Mouse (Mus musculus) MEL (cell line): ENCODE data around the gene Cd247.

Experiments
- CTCF ChIP-seq, 3 experiments: IDR thresholded peaks in 2 of 3; conservative IDR thresholded peaks in 1 of 3; 2 replicates each; pipeline ENCODE4 v1.5.1; 2011 to 2012; ENCODE audit warnings: low read length in 3 of 3, low read depth in 2 of 3, mild to moderate bottlenecking in 2 of 3, improper control_type of control experiment in 1 of 3, inconsistent platforms in 1 of 3, mixed read lengths in 1 of 3, moderate library complexity in 1 of 3; ENCODE audit not compliant: control insufficient read depth in 1 of 3, insufficient read depth in 1 of 3, poor library complexity in 1 of 3, severe bottlenecking in 1 of 3
- GATA1 ChIP-seq: IDR thresholded peaks from 2 replicates; pipeline ENCODE4 v1.6.1; 2011; ENCODE audit warnings: low read depth, low read length, improper control_type of control experiment
- MAFK ChIP-seq: IDR thresholded peaks from 2 replicates; pipeline ENCODE4 v1.6.1; 2011; ENCODE audit warnings: low read depth, mild to moderate bottlenecking, low read length, improper control_type of control experiment, borderline replicate concordance
- POLR2AphosphoS5 ChIP-seq: IDR thresholded peaks from 2 replicates; pipeline ENCODE4 v1.6.1; 2012; ENCODE audit warnings: low read depth, borderline replicate concordance, mild to moderate bottlenecking, inconsistent platforms, low read length, moderate library complexity, mixed read lengths
- SMC3 ChIP-seq: IDR thresholded peaks from 2 replicates; pipeline ENCODE4 v1.6.1; 2011; ENCODE audit warnings: low read depth, low read length, improper control_type of control experiment
- USF1 ChIP-seq: IDR thresholded peaks from 2 replicates; pipeline ENCODE4 v1.6.1; 2014; ENCODE audit warnings: low read depth, mild to moderate bottlenecking, inconsistent platforms, low read length, improper control_type of control experiment, moderate library complexity
- ZNF384 ChIP-seq: IDR thresholded peaks from 2 replicates; pipeline ENCODE4 v1.6.1; 2012; ENCODE audit warnings: low read depth, mild to moderate bottlenecking, inconsistent platforms, low read length, improper control_type of control experiment

DNA sequence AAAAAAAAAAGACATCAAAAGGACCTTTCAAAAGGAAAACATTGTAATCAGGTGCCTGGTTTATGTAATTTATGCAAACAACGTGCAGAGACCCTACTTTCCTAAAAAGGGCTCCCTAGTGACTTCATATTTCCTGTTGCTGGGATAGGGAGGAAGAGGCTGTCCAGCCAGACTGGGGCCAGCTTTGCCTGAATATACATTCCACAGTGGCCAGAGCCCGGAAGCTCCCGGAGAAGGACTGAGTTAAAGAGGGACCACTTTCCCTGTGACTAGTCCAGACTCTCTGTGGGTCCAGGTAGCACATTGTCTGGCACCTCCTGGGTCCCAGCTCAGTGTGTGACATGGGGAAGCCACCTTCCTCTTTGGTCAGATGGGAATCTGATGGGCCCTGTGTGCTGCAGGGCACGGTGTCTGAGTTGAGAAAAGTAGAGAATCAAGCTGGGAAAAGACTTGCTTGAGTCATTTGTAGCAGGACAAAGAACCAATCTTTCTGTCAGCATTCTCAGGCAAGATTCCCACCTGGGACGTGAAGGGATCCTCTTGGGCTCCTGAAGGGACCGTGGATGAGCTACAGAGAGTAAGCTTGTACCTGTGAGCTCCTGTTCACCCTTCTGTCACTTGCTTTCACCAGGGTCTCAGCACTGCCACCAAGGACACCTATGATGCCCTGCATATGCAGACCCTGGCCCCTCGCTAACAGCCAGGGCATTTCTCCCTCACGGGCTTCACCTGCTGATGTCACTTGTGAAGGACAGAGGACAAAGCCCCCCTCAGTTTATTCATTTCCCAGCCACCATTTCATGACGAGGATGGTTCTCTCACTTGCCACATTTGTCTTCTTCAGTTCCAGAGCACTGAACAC, 72.1 kb downstream of the Cd247 start:
- no peak for TF ChIP-seq SMC3
- no peak for TF ChIP-seq CTCF (IDR thresholded peaks at IDR 0.05 in 2 of 3, conservative IDR thresholded peaks at IDR 0.05 in 1 of 3; ENCODE audit: control insufficient read depth in 1 of 3, insufficient read depth in 1 of 3, low read depth in 2 of 3, low read length in 3 of 3, poor library complexity in 1 of 3, severe bottlenecking in 1 of 3)
- no peak for TF ChIP-seq POLR2AphosphoS5
- TF ChIP-seq GATA1, result no peak
- no peak for TF ChIP-seq MAFK
- TF ChIP-seq ZNF384, result no peak
- no peak for TF ChIP-seq USF1
